Mouse (Mus musculus) hindbrain, embryonic 15.5 days (tissue): ENCODE measurements around the gene Mapk3. TPM values are rescaled to one million over a fixed set of nuclear protein-coding genes. Genes with fewer than 3 reads are reported as not detected.

ENCODE experiments used
- polyA plus RNA-seq: library from polyadenylated mRNA; unstranded; fragments of >200 nt; fragmentation: Nextera tagmentation; extraction: Ambion mirVana; gene quantifications from 2 replicates; pipeline ENCODE4 v1.2.1, GENCODE M21; 2015

Gene Mapk3
- polyA plus RNA-seq, 1 experiment from 2014 or later = 115 TPM

Other genes starting within 250 kb of the Mapk3 start
- 176 and 179 TPM in 2 replicates for gene Eif3c, start 193.2 kb upstream of the Mapk3 start, polyA plus RNA-seq
- gene Apobr, start 174.7 kb upstream of the Mapk3 start, polyA plus RNA-seq = 0.46 and 0.52 TPM in 2 replicates
- gene Cln3, start 173.8 kb upstream of the Mapk3 start, polyA plus RNA-seq = 33.4 and 37.2 TPM in 2 replicates
- not detected in 2 replicates for gene Il27, start 164.7 kb upstream of the Mapk3 start, polyA plus RNA-seq
- gene Nupr1, start 128.7 kb upstream of the Mapk3 start, polyA plus RNA-seq = 11.7 and 14.9 TPM in 2 replicates
- 58.7 and 61.0 TPM in 2 replicates for gene Sgf29, start 110.3 kb upstream of the Mapk3 start, polyA plus RNA-seq
- gene Sult1a1, start 83.2 kb upstream of the Mapk3 start, polyA plus RNA-seq = 7.3 and 10.5 TPM in 2 replicates
- 139 and 143 TPM in 2 replicates for gene Bola2, start 64.2 kb upstream of the Mapk3 start, polyA plus RNA-seq
- 16.2 and 16.7 TPM in 2 replicates for gene Slx1b, start 63.8 kb upstream of the Mapk3 start, polyA plus RNA-seq
- gene Coro1a, start 51.8 kb upstream of the Mapk3 start, polyA plus RNA-seq = 104 and 108 TPM in 2 replicates
- gene Gdpd3, start 6.7 kb downstream of the Mapk3 start, polyA plus RNA-seq = 1.5 TPM in 2 replicates
- 191 and 203 TPM in 2 replicates for gene Ypel3, start 17.4 kb downstream of the Mapk3 start, polyA plus RNA-seq
- 0.62 and 0.75 TPM in 2 replicates for gene Tbx6, start 21.9 kb downstream of the Mapk3 start, polyA plus RNA-seq
- 174 and 176 TPM in 2 replicates for gene Ppp4c, start 32.9 kb downstream of the Mapk3 start, polyA plus RNA-seq
- gene Fam57b, start 38.1 kb downstream of the Mapk3 start, polyA plus RNA-seq = 49.9 and 60.8 TPM in 2 replicates
- gene 4930451I11Rik, start 72.0 kb downstream of the Mapk3 start, polyA plus RNA-seq = 0.43 TPM in 1 of 2 replicates, not detected in the other
- 28.2 and 28.8 TPM in 2 replicates for gene Doc2a, start 87.8 kb downstream of the Mapk3 start, polyA plus RNA-seq
- gene Hirip3, start 102.4 kb downstream of the Mapk3 start, polyA plus RNA-seq = 22.6 and 24.0 TPM in 2 replicates
- 91.5 and 94.6 TPM in 2 replicates for gene Ino80e, start 102.8 kb downstream of the Mapk3 start, polyA plus RNA-seq
- 56.2 and 58.1 TPM in 2 replicates for gene Taok2, start 125.1 kb downstream of the Mapk3 start, polyA plus RNA-seq
- gene Tmem219, start 163.3 kb downstream of the Mapk3 start, polyA plus RNA-seq = 28.6 and 30.4 TPM in 2 replicates
- gene Kctd13, start 169.3 kb downstream of the Mapk3 start, polyA plus RNA-seq = 118 and 130 TPM in 2 replicates
- gene Asphd1, start 190.0 kb downstream of the Mapk3 start, polyA plus RNA-seq = 9.8 and 10.1 TPM in 2 replicates
- 49.3 and 55.9 TPM in 2 replicates for gene Sez6l2, start 191.0 kb downstream of the Mapk3 start, polyA plus RNA-seq
- 131 and 140 TPM in 2 replicates for gene Cdipt, start 216.3 kb downstream of the Mapk3 start, polyA plus RNA-seq
- gene Cdiptos, start 216.5 kb downstream of the Mapk3 start, polyA plus RNA-seq = 0.67 and 1.4 TPM in 2 replicates